Mouse (Mus musculus) left cerebral cortex, postnatal 25 days (tissue): ENCODE measurements around the gene Olfr267. TPM values are rescaled to one million over a fixed set of nuclear protein-coding genes. Genes with fewer than 3 reads are reported as not detected.

Experiments used
- DNase-seq, 2 experiments: peaks; one replicate each; pipeline ENCODE4 v3.0.0; 2022; ENCODE audit warnings: low spot score in 2 of 2, mixed read lengths in 1 of 2
- intact Hi-C: fragments of 180-260 bp; cut with DNase I; formaldehyde crosslinking; loops from one replicate; pipeline ENCODE4 v1.15.1; 2025
- total RNA-seq, 2 experiments: library from RNA; stranded (reverse); gene quantifications; 2 replicates each; pipeline ENCODE4 v1.2.3; 2021

Olfr267 gene
- under 1 TPM; 0.14 to 0.23 TPM for total RNA-seq

DNA sequence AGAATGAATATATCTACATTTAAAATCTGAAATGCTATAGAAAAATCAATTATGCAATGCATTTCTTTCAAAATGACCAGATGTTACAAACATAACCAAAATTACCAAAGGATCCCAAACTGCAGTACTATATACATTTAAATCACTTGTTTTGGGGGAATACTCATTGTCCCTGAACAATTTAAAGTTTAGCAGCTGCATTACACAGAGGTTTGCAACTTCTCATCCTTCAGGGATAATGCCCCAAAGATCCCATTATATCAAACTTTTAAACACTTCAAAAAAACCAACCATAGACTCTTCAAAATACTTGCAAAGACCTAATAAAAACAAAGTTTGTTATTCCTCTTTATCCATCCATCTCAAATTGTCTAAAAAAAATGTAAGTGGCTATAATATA, at the start of gene Olfr267:
Gene Olfr267 (minus strand): TSS at position 101 of the 400 bp plus-strand sequence.
- intact Hi-C loops, result no loop called here
- no peak for DNase-seq

DNA sequence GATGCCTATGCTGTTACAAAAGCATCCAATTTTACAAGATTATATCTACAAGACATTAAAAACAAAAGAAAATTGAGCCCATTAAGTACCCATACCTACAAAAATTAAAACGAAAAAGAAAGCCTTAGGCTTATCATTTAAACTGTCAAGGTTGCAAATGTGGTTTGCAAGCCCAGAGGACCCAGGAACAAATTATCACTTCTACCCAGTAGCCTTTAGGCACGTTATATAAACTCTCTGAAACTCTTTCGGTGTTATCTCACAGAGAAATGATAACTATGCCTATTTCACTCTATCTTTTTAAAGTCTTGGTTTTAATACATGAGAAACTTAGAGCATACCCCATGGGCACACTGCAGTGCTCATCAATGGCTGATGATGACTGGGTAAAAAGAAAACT, 45.4 kb upstream of the Olfr267 start:
- no peak for DNase-seq
- intact Hi-C loops, result no loop called here

- intact Hi-C loops, result no loop called here
Measured at GRCm38 (mm10) chr4:58825921-58826320, 38.4 kb upstream of the Olfr267 start.

GRCm38 (mm10) chr4:58786659-58787058, 857 bp downstream of the Olfr267 start:
- DNase-seq, result no peak
- intact Hi-C loops, result no loop called here

More at GRCm38 (mm10) chr4:58825921-58826320, 38.4 kb upstream of the Olfr267 start:
- no peak for DNase-seq

- intact Hi-C loops, result no loop called here
- no peak for DNase-seq
Measured at GRCm38 (mm10) chr4:58763417-58763816, 24.1 kb downstream of the Olfr267 start.

DNA sequence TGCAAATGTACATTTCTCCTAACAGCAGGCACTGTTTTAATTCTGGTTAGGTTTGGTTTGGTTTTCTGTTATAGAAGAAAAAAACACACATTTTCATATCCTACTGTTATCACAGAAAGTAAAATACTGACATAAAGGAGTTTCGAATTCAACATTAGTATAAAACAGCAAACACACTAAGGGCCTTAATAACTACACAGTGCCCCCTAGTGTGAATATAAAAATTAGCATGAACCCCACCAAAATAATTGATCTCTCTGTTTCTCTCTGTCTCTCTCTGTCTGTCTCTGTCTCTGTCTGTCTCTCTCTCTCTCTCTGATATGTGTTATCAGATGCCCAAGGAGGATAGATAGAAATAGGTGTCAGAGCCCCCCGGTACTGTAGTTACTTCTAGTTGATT, 38.0 kb downstream of the Olfr267 start:
- intact Hi-C loops, result loop anchor here (1.0 to 5.0 kb wide), 3 partner anchors 197 to 483 kb away; partner anchors contain the start of gene Lpar1
- DNase-seq, result peak in 1 of 2 experiments; percentile 17

GRCm38 (mm10) chr4:58749101-58749500, 38.4 kb downstream of the Olfr267 start:
- DNase-seq, result no peak
- intact Hi-C loops, result loop anchor here (1.0 to 5.0 kb wide), 3 partner anchors 197 to 483 kb away; partner anchors contain the start of gene Lpar1

DNA sequence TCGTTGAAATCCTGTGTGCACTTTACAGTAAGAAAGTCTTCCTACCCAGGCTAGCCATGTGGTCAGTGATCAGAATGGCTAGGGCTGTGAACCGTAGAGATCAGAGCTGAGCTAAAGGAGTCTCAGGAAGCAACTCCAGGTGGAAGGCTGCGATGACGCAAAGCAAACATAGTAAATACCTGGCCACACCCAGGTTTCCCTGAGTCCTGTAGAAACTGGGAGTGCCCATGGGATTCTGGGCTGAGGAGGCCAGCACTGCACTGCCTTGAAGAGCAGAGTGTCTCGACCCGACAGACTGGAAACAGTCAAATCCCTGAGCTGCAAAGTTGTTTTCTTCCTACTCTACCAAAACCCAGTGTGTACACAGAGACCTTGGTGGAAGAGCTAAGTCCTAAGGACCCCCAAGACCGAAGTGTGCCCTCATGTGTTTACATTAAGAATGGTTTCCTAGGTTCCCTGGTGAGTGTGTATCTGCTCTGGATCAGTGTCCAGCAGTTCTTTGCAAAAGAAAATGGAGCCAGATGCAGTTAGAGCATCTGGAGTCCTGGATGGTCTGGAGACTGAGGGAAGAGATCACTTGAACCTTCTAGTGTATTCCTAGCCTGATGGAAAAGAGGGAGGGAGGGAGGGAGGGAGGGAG, 41.8 kb downstream of the Olfr267 start:
- DNase-seq, result no peak
- intact Hi-C loops, result loop anchor here (5.0 kb wide), 1 partner anchor 193 kb away; the partner anchor contains the start of gene Lpar1

- DNase-seq, result peak in 1 of 2 experiments; percentile 6
- intact Hi-C loops, result no loop called here
Measured at GRCm38 (mm10) chr4:58736867-58737633, 50.5 kb downstream of the Olfr267 start.

Other genes starting within 250 kb of the Olfr267 start
- gene Lpar1, start 233.8 kb downstream of the Olfr267 start, total RNA-seq, result 10 to 100 TPM; 19.2 to 21.0 TPM
- 100 to 1,000 TPM; 123 to 137 TPM for gene Ecpas, start 125.0 kb upstream of the Olfr267 start, total RNA-seq
- 10 to 100 TPM; 40.1 to 42.0 TPM for gene Zkscan16, start 155.9 kb upstream of the Olfr267 start, total RNA-seq
- gene Ptgr1, start 199.4 kb upstream of the Olfr267 start, total RNA-seq, result 1 to 10 TPM; 1.5 to 1.8 TPM
- 1 to 10 TPM; 4.8 to 4.9 TPM for gene Dnajc25, start 207.3 kb upstream of the Olfr267 start, total RNA-seq
- 1 to 10 TPM; 1.5 to 2.4 TPM for gene Gm20503, start 215.5 kb upstream of the Olfr267 start, total RNA-seq
- gene Gng10, start 247.4 kb upstream of the Olfr267 start, total RNA-seq, result 10 to 100 TPM; 75.6 to 77.4 TPM